Mouse (Mus musculus): ENCODE measurements around the gene Gm21800. TPM values are rescaled to one million over a fixed set of nuclear protein-coding genes. Genes with fewer than 3 reads are reported as not detected.

Gm21800 gene
- total RNA-seq (2023) = not detected in 4 replicates

GRCm38 (mm10) chrY:41406198-41406597, at the start of gene Gm21800:
Gm21800 (plus strand) TSS chrY:41406498.

Measured in B cell, adult 62 days (primary cell).